Mouse (Mus musculus): ENCODE measurements around the gene Dand5.

Dand5 gene

DNA sequence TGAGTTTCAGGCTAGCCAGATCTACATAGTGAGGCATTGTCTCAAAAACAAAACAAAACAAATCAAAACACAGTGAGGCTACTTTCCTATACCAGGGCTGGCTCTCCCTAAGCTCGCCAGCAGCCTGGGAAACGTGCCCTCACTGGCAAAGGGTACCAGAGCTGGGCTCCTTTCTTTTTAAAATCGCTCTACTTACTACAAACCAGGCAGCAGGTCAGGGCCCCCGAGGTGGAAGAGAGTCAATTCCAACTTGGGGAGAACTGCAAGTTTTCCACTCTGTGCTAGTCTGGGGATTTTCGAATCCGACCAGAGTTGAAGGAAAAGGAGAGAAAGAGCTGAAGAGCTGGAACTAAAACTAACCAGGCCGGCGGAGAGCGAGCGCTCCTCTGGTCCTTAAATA, 39.9 kb downstream of the Dand5 start:
- no peak for DNase-seq

DNA sequence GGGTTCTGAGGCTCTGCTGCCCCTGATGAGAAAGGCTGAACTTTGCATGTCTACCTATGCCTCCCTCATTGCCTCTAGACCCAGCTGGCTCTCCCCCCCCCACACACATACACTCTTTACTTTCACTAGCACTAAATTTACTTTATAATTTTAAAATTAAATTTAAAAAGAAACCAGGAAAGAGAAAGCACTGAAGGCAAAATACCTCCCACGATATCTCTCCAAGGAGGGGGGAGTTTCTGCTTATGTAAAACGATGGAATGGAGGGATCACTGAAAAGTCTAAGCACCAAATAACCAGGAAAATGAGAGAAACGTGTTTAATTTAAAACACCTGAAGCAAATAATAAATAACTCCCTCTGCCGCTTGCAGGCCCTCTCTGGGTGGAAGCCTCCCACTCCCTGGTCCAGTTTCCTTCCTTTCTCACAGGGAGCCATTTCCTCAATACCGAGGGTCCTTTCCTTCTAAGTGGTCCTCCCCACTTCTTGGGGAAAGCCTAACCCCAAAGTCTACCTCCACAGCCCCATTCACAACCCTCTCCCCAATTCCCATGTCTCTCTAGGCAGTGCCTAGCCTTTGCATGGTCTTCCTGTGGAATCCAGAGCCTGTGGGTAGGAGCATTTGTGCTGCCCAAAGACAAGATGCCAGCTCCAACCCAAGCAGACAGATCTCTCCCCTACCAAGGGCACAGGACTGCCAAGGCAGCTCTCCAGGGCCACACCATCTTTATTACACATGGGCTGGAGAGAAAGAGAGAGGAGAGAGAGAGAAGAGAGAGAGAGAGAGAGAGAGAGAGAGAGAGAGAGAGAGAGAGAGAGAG, 40.7 kb downstream of the Dand5 start:
- no peak for DNase-seq

DNA sequence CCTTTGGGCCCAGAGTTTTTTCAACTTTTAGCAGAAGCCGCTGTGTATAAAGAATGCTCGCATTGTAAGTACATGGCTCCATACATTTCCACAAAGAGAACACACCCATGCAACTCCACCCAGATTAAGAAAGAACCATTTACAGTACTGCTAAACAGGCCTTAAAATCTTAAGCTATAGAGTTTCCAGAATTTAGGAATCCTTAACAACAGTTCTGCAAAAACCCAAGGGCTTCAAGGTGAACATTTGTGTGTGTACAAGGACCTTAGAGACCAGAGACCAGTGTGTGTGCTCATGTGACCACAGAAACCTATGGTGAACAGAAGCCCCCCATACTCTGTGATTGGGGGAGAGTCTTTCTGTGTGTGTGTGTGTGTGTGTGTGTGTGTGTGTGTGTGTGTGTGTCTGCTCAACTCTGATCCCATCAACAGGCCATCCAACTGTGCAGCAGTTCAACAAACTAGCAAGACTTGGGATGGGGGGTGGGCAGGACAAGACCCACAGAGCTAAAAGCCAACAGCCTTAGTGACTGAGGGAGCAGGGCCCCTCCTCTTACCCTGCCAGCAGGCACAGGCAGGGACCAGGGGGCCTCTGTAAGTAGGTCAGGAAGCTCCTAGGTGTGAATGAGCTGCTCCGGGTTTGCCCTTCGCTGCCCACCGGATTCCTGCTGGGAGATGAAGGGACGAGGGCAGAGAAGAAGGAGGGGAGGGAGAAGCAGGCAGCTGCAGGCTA, 41.5 kb downstream of the Dand5 start:
- no peak for DNase-seq

DNA sequence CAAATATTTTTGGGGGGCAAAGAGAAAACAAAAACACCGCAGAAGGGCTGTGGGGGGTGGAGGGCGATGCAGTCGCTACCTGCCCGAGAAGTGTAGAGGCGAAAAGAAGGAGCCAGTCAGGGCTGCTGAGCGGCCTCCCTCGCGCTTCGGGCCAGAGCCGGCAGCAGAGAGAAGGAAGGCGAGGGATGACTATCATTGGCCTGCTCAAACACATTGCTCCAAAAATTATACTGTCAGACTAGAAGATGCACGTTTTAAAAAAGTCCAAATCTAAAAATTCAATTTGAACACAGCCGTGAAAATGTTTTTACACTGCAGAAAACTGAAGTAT, 42.4 kb downstream of the Dand5 start:
- no peak for DNase-seq

DNA sequence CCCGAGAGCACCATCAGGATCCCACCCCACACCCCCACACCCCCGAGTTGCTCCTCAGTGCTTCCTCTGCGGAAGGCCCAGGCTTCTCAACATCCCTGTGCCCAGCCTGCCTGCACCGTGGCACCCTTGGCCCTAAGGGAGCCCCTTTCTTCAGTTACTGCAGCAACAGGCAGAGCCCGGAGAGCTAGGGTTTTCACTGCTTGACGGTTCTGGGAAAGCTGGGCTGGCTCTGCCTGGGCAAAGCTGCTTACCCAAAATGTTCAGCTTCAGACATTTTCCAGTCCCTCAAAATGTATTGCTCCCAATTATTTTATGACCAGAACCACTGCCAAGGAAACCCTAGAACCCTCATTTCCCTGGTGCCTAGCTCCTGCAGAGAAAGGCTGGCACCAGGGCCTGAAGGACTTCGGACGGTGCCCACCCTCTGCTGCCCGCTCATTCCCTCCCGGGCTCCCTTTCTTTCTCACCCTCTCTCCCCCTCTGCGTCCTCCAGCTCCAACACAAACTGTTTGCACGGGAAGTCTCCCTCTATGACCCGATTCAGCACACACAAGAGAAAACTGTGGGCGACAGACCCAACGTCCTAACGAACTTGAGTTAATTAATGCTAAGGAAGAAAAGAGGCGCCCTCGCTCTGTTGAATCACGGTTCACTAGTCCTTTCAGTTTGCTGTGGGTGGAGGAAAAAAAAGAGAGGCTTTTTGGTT, 43.0 kb downstream of the Dand5 start:
- no peak for DNase-seq

DNA sequence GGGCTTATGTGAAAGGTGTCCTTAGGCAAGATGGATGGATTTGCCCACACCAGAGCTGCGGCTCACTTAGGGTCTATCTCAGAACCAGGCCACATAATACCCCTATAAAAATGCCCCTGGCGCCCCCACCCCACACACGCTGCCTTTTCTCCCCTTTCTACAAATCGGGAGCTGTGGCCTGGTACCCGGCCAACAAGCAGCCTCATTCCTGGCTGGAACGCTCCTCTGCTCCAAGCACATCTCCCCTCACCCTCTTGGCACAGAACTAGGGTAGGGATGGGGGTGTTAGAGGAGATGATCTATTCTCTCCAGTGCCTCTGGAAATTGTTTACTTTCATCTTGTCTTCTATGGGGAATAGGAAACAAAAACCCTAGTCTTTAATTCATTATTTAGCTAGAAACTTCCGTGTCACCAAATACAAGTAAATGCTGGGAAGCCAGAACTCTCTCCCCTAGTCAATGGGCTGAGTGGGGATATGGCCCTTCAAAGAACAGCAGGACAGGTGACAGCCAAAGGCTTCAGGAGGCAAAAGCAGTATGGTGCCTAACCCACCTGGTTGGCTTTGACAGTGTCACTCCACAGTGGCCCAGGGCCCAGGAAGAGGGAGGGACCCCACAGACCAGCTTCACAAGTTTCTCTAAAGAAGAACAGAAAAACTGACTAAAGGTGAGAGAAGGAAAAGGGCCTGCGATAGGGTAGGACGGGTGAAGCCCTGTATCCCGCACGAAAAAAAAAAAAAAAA, 43.8 kb downstream of the Dand5 start:
- no peak for DNase-seq

DNA sequence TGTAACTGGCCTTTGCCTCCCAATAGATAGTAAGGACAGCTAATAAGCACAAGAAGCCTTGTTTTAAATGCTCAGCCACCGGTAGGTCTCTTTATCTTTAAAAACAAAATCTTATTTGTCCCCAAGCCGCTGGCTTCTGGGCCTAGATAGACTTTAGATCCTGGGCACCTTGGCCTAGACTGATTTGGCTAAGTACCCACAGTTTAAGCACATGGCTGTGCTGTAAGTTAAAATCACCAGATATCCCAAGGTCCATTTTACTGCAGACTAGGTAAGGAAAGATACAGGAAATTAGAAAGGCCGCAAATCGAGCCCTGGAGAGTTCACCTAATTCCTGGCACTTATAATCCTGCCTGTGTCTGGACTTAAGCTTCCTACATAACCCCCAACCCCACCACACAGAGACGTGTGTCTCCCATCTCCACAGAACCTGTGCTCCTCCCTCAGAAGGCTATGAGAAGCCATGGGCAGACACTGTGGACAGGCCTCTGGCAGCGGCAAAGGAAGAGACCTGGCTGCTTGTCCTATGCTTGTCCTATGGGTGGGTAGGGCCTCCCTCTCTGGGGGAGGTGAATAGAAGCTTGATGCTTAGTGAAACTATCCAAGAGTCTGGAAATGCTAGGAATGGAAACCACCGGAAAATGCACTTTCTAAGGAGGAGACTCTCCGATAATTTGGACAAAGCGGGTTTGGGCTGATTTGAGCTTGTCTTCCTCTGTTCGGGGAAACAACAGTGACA, 44.6 kb downstream of the Dand5 start:
- DNase-seq, result no peak

DNA sequence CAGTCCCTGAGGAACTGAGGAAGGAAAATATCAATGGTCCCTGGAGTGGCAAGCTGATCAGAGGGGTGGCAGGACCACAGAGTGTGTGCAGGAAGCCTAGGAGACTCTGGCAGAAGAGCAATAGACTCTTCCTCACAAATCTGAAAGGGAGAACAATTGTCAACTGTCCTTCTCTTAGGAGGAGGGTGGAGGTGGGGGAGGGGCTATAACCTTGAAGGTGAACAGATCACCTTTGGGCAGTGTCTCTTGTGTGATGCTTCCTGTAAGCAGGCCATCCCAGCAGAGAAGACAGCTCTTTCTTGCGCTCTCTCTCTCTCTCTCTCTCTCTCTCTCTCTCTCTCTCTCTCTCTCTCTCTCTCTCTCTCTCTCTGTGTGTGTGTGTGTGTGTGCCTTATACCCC, 46.1 kb downstream of the Dand5 start:
- no peak for DNase-seq

DNA sequence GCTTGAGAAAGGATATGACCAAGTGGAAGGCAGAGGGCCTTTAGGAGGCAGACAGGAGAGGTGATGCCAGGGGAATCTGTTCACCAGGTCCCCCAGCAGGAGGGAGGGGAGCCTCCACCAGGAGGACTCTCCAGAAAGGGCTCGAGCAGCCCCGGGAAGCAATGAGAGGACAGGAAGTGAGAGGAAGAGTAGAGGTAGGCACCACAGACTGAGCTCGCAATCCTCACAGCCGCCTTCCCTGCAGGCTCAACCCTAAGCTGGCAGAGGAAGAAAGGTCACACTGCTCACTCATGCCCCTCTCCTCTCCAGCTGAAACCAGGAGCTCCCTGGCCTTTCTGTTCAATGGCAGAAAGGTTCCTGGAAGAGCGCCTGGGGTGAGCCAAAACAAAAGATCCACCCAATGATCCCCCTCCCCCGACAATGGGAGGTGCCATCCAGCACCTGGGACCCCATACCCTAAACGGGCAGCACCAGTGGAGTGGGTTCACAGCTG, 47.0 kb downstream of the Dand5 start:
- DNase-seq, result no peak

DNA sequence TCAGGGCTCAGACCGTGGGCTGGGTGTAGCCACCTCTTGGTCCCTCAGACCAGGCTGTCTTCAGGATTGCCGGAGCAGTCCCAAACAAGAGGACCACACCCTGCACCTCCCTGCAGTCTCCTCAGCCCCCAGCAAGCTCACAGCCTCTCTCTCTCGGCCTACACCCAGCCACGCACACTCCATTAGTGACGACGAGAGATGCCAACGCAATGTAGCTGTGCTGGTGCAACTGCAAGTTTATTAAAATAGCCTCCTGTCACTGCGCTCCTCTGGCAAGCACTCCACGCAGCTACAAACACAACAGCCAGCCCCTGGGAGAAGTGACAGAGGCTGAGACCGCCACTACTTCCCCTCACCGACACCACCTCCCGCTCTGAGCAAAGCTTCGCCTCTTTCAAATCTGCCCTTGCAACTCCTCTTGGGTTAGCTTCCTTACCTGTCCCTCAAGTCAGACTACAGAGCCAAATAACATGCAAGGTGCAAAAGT, 47.5 kb downstream of the Dand5 start:
- DNase-seq, result no peak

DNA sequence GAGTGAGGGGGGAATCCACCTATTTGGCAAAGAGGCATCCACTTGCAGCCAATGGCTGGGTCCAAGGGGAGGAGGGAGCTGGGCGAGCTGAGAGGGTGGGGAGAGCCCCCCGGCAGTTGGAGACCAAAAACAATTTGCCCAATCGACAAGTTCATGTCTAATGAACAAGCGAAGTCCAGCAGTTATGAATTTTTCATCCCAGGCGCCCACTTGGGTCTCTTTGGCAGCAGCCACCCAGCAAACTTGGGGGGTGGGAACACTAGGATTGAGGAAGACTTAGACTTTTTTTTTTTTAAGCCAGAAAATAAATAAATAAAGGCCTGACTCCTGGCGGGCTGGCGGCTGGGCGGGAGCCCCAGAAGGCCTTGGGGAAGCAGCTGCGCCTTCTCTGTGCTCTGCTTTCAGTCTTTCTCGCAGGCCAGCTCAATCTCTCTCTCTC, 48.1 kb downstream of the Dand5 start:
- peak; percentile 51 for DNase-seq

DNA sequence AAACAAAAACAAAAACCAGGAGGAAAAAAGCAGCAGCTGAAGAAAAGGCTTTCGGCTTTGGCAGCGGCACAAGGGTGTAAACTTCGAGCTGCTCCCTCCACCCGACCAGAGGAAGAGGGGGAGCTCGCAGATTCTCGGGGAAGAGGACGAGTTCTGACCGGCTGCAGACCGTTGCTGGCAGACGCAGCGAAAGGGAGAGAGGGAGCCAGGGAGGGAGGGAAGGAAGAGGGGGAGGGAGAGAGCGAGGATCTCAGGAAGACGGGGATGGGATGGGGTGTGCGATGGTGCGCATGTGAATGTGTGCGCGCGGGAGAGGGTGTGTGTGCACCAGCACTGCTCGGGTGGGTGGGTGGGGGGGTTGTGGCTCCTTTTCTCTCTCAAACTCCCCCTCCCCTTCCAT, 48.8 kb downstream of the Dand5 start:
- peak; percentile 74 for DNase-seq

DNA sequence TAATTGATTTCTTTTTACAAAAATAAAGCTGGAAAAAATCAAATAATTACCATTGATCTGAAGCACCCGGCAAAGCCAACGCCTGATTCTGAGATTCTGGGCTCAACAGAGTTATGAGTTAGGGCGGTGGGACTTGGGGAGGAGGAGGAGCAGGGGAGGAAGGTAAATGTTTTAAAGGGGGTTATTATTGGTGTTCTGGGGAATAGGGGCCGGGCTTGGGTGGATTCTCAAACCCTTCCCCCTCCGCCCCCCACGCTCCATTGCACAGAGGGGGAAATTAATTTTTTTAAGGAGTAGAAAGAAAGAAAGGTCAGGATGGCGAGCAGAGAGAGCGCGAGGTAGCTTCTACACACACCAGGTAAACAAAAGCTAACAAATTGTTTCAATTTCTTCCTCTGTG, 49.3 kb downstream of the Dand5 start:
- DNase-seq, result no peak

DNA sequence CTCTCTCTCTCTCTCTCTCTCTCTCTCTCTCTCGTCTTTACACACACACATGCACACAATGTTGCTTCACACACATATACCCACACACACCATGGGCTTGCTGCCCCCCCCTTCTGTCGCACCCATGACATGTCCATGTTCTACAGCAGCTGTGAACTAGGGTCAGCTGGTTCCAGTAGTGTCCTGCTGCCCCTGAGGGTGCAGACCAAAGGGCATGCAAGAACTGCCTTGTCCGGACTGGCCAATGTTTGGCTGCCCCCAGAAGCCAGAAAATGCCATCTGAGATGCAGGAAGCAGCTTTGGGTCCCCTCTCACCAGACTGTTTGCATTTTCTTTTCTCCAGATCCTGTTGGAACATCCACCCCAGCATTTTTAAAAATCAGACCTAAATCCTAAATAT, 50.0 kb downstream of the Dand5 start:
- no peak for DNase-seq

DNA sequence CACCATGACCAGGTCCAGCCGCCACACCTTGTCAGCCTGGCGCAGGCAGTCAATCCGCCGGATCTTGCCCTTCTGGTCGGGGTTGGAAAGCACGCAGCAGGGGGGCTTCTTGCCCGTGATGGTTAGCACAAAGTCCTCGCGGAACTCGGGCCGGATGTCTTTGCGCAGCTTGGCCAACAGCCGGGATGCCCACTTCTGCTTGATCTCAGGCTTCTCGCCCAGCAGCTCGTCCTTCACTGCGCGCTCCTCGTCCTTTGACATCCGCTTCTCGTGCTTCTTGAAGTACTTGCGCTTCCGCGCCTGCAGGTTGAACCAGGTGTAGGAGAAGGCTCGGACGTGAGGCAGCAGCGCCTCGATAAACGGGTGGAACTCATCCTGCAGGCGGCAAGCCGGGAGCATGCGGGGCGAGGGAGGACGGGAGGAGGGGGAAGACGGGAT, 50.7 kb downstream of the Dand5 start:
- DNase-seq, result peak; percentile 55

DNA sequence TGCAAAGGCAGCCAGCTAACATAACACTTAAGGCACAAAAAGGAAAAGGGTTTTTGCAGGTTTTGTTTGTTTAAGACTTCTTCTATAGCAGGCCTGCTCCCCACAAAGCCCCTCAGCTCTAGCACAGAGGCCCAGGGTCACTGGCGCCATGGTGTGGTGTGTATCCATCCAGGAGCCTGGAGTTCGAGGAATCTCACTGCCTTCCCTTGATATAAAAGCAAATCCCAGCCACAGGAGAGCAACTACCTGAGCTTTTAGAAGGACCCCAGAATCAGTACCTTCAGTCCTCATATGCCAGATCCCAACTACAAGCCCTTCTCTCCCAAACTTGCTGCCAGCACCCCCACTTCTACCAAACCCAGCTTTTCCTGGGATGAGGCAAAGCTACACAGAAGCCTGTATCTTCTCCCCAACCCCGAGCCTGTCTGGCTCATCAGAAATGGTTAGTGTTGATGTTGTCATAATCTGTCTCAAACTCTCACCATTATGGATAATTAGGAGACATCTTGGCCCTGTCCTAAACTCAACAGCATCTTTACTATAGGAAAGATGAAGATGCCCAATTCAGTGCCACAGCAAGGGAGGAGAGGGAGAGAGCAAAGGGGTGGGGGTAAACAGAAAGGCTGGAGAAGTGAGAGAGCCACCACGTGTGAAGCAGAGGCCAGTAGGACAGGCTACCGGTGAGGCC, 51.5 kb downstream of the Dand5 start:
- no peak for DNase-seq

DNA sequence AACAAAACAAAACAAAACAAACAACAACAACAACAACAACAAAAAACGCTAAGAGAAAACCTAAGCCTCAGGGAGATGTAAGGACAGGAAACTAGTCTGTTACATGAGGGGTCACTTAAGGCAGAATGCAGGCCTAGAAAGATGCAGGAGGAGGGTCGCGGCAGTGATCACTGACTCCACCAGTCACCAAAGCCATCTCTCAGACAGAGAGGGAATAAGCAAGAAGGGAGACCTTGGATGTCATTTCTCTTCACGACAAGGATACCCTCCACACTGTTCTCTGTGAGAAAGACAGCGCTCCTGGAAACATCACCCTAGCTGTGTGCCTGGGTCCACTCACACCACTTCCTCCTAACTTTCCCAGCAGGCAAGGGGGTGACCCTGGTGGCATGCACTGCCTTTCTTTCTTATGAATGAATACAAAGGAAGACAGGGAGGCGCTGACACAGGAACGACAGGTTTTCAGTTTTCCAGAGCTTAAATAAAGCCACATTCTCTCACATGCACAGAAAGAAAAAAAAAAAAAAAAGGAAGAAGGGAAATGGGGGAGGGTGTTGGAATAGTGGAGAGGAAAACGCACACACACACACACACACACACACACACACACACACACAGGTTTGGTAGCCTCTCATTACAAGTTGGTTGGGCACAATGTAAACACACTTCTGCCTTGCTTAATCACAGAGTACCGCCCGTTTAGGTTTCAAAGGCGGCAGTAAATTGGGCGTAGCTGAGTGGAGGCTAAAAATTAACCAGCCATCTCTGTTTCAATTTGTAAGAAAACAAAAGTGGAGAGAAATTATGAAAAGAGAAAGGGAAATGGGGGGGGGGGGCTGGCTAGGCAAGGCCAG, 52.3 kb downstream of the Dand5 start:
- peak; percentile 86 for DNase-seq

DNA sequence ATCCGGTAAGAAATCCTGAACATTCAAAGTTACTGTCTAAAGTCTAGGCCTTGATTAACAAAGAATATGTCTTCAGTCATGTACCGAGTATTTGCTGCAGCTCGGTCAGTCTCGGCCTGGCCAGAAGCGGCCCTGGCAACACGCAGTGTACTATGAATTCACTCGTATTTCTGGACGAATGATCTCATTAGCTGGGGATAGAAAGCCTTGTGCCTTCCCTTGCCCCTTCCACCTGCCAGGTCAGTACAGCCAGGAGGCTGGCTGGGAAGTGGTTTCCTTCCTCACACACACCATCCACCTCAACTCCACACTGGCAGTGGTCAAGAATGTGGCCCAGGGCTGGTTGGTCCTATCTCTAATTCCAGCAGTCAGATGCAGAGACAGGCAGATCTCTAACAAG, 53.3 kb downstream of the Dand5 start:
- no peak for DNase-seq

DNA sequence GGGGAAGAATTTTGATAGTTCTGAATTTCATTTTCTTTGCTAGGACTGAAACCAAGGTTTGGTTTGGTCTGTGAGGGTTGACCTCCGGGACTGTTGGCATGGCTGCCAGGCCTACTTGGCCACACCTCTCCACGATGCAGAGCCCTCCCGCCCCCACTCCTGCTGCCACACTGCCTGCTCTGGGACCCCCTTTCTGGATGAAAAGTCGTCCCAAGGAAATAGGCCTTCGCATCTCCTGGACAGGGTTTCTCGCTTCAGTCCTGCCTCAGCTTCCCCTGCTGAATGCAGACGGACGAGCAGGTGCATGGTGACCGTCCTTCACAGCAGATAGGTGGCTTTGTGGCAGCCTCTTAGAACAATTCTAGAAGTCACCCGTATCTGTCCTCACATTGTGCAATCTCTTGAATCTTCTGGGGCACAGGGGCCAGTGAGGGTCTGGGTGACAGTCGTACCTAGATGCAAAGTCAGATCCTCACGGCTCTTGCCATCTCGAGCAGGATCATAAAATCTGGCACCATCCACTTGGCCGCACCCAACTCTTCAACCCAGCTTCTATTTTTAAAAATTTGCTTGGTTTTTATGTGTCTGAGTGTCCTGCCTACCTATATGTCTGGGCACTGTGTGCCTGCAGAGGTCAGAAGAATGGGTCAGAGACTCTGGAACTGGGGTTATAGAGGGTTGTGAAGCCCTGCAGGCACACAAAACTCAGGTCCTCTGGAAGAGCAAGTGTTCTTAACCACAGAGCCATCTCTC, 54.1 kb downstream of the Dand5 start:
- DNase-seq, result no peak

DNA sequence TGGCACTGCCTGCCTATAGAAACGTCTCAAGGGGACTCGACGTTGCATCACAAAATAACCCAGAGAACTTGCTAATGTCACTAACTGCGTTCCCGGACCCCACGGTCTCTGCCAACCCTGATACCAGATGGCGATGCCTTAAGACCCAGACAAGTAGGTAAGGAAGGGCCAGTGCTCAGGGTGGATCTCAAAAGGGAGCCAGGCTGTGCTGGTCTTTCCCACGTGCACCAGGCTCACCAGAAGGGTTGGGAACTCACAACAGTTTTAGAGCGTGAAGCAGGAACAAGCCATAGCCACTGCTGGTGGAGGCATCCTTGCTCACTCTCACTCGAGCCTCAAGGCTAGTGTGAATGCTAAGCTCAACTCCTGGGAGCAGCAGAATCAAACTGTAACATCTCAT, 55.4 kb downstream of the Dand5 start:
- no peak for DNase-seq

Data from lung, postnatal 36 days (tissue).